Mouse (Mus musculus) MEL (cell line): Measurements from ENCODE around the gene Rnf115. TPM values are rescaled to one million over a fixed set of nuclear protein-coding genes. Genes with fewer than 3 reads are reported as not detected.

Experiments used
- DNase-seq: peaks from one replicate; pipeline ENCODE4 v3.0.0; 2011; ENCODE audit warnings: low read depth, low spot score
- H3K27ac ChIP-seq: 2 replicates; pipeline ENCODE4 v1.5.1; 2012; ENCODE audit warnings: low read depth, mild to moderate bottlenecking, control low read depth, low read length, moderate library complexity; ENCODE audit not compliant: control insufficient read depth
- H3K27me3 ChIP-seq, 2 experiments: fragments of 150-350 bp in 1 of 2; sonication (generic) in 1 of 2; 2 replicates each; pipeline ENCODE4 v1.6.1; 2012; ENCODE audit warnings: low read length in 2 of 2, mild to moderate bottlenecking in 2 of 2, improper control_type of control experiment in 1 of 2, moderate library complexity in 1 of 2; ENCODE audit not compliant: insufficient read depth in 2 of 2, control insufficient read depth in 1 of 2
- H3K36me3 ChIP-seq, 2 experiments: 2 replicates each; pipeline ENCODE4 v1.6.1; 2012 to 2014; ENCODE audit warnings: low read length in 2 of 2, improper control_type of control experiment in 1 of 2, inconsistent platforms in 1 of 2, mild to moderate bottlenecking in 1 of 2; ENCODE audit not compliant: insufficient read depth in 2 of 2, control insufficient read depth in 1 of 2
- H3K4me1 ChIP-seq, 2 experiments: fragments of 150-350 bp in 1 of 2; sonication (generic) in 1 of 2; 2 replicates each; pipeline ENCODE4 v1.6.1; 2012; ENCODE audit warnings: low read length in 2 of 2, improper control_type of control experiment in 1 of 2, mild to moderate bottlenecking in 1 of 2; ENCODE audit not compliant: insufficient read depth in 2 of 2, control insufficient read depth in 1 of 2
- H3K4me3 ChIP-seq, 2 experiments: fragments of 150-350 bp in 1 of 2; sonication (generic) in 1 of 2; 2 replicates each; pipeline ENCODE4 v1.5.1; 2012; ENCODE audit warnings: low read depth in 2 of 2, low read length in 2 of 2, mild to moderate bottlenecking in 2 of 2, moderate library complexity in 2 of 2, control low read depth in 1 of 2, improper control_type of control experiment in 1 of 2; ENCODE audit not compliant: control insufficient read depth in 1 of 2, insufficient read depth in 1 of 2
- H3K79me2 ChIP-seq: 2 replicates; pipeline ENCODE4 v1.6.1; 2012; ENCODE audit warnings: mild to moderate bottlenecking, low read length, moderate library complexity; ENCODE audit not compliant: control insufficient read depth, poor library complexity, insufficient read depth
- H3K9ac ChIP-seq: 2 replicates; pipeline ENCODE4 v1.6.1; 2012; ENCODE audit warnings: low read depth, mild to moderate bottlenecking, control low read depth, low read length, moderate library complexity; ENCODE audit not compliant: control insufficient read depth, poor library complexity, severe bottlenecking
- H3K9me3 ChIP-seq: fragments of 150-350 bp; sonication (generic); replicated peaks from 2 replicates; pipeline ENCODE4 v1.6.1; 2012; ENCODE audit warnings: mild to moderate bottlenecking, low read length, improper control_type of control experiment, moderate library complexity; ENCODE audit not compliant: insufficient read depth
- BHLHE40 ChIP-seq: IDR thresholded peaks from 2 replicates; pipeline ENCODE4 v1.6.1; 2012; ENCODE audit warnings: low read depth, mild to moderate bottlenecking, inconsistent platforms, low read length, improper control_type of control experiment, borderline replicate concordance
- CHD2 ChIP-seq: IDR thresholded peaks from 2 replicates; pipeline ENCODE4 v1.6.1; 2011; ENCODE audit warnings: low read length, improper control_type of control experiment
- CTCF ChIP-seq, 3 experiments: IDR thresholded peaks in 2 of 3; conservative IDR thresholded peaks in 1 of 3; 2 replicates each; pipeline ENCODE4 v1.5.1; 2011 to 2012; ENCODE audit warnings: low read length in 3 of 3, low read depth in 2 of 3, mild to moderate bottlenecking in 2 of 3, improper control_type of control experiment in 1 of 3, inconsistent platforms in 1 of 3, mixed read lengths in 1 of 3, moderate library complexity in 1 of 3; ENCODE audit not compliant: control insufficient read depth in 1 of 3, insufficient read depth in 1 of 3, poor library complexity in 1 of 3, severe bottlenecking in 1 of 3
- E2F4 ChIP-seq: IDR thresholded peaks from 2 replicates; pipeline ENCODE4 v1.6.1; 2011; ENCODE audit warnings: low read depth, low read length, improper control_type of control experiment, borderline replicate concordance
- ELF1 ChIP-seq: IDR thresholded peaks from 2 replicates; pipeline ENCODE4 v1.6.1; 2014; ENCODE audit warnings: low read depth, mild to moderate bottlenecking, inconsistent platforms, low read length, improper control_type of control experiment, moderate library complexity
- GABPA ChIP-seq: IDR thresholded peaks from 2 replicates; pipeline ENCODE4 v1.6.1; 2012; ENCODE audit warnings: low read depth, mild to moderate bottlenecking, inconsistent platforms, low read length, improper control_type of control experiment, moderate library complexity
- GATA1 ChIP-seq: IDR thresholded peaks from 2 replicates; pipeline ENCODE4 v1.6.1; 2011; ENCODE audit warnings: low read depth, low read length, improper control_type of control experiment
- JUND ChIP-seq: IDR thresholded peaks from 2 replicates; pipeline ENCODE4 v1.6.1; 2011; ENCODE audit warnings: low read depth, mild to moderate bottlenecking, improper control_type of control experiment, low read length
- KAT2A ChIP-seq: conservative IDR thresholded peaks from 2 replicates; pipeline ENCODE4 v1.6.1; 2012; ENCODE audit warnings: low read depth, low read length, improper control_type of control experiment, inconsistent platforms
- MAZ ChIP-seq: IDR thresholded peaks from 2 replicates; pipeline ENCODE4 v1.6.1; 2012; ENCODE audit warnings: low read depth, mild to moderate bottlenecking, inconsistent platforms, low read length, improper control_type of control experiment
- MXI1 ChIP-seq: IDR thresholded peaks from 2 replicates; pipeline ENCODE4 v1.6.1; 2011; ENCODE audit warnings: mild to moderate bottlenecking, low read depth, low read length, improper control_type of control experiment
- MYB ChIP-seq: IDR thresholded peaks from 2 replicates; pipeline ENCODE4 v1.6.1; 2011; ENCODE audit warnings: mild to moderate bottlenecking, low read depth, low read length, improper control_type of control experiment
- MYC ChIP-seq: IDR thresholded peaks from 2 replicates; pipeline ENCODE4 v1.6.1; 2011; ENCODE audit warnings: low read depth, mild to moderate bottlenecking, low read length, improper control_type of control experiment, moderate library complexity
- NELFE ChIP-seq: IDR thresholded peaks from 2 replicates; pipeline ENCODE4 v1.6.1; 2011; ENCODE audit warnings: low read depth, low read length, improper control_type of control experiment
- POLR2AphosphoS2 ChIP-seq: IDR thresholded peaks from 2 replicates; pipeline ENCODE4 v1.6.1; 2011; ENCODE audit warnings: low read length, improper control_type of control experiment
- RAD21 ChIP-seq: IDR thresholded peaks from 2 replicates; pipeline ENCODE4 v1.6.1; 2011; ENCODE audit warnings: mild to moderate bottlenecking, low read depth, low read length, improper control_type of control experiment
- RCOR1 ChIP-seq: IDR thresholded peaks from 2 replicates; pipeline ENCODE4 v1.6.1; 2012; ENCODE audit warnings: low read depth, mild to moderate bottlenecking, inconsistent platforms, low read length, improper control_type of control experiment
- SIN3A ChIP-seq: IDR thresholded peaks from 2 replicates; pipeline ENCODE4 v1.6.1; 2012; ENCODE audit warnings: low read length, improper control_type of control experiment, inconsistent platforms
- SMC3 ChIP-seq: IDR thresholded peaks from 2 replicates; pipeline ENCODE4 v1.6.1; 2011; ENCODE audit warnings: low read depth, low read length, improper control_type of control experiment
- TAL1 ChIP-seq: IDR thresholded peaks from 2 replicates; pipeline ENCODE4 v1.6.1; 2012; ENCODE audit warnings: mild to moderate bottlenecking, inconsistent platforms, low read length, moderate library complexity, mixed read lengths
- UBTF ChIP-seq: IDR thresholded peaks from 2 replicates; pipeline ENCODE4 v1.6.1; 2012; ENCODE audit warnings: low read depth, mild to moderate bottlenecking, inconsistent platforms, low read length, improper control_type of control experiment, moderate library complexity, borderline replicate concordance; ENCODE audit not compliant: insufficient read depth
- USF1 ChIP-seq: IDR thresholded peaks from 2 replicates; pipeline ENCODE4 v1.6.1; 2014; ENCODE audit warnings: low read depth, mild to moderate bottlenecking, inconsistent platforms, low read length, improper control_type of control experiment, moderate library complexity
- ZC3H11A ChIP-seq: IDR thresholded peaks from 2 replicates; pipeline ENCODE4 v1.6.1; 2012; ENCODE audit warnings: low read depth, mild to moderate bottlenecking, inconsistent platforms, low read length, improper control_type of control experiment
- ZNF384 ChIP-seq: IDR thresholded peaks from 2 replicates; pipeline ENCODE4 v1.6.1; 2012; ENCODE audit warnings: low read depth, mild to moderate bottlenecking, inconsistent platforms, low read length, improper control_type of control experiment
- polyA plus RNA-seq, 2 experiments: library from polyadenylated mRNA; stranded (reverse) in 1 of 2; unstranded in 1 of 2; fragments of >175 nt in 1 of 2; fragments of >200 nt in 1 of 2; gene quantifications; 2 replicates each; pipeline versions ENCODE4 v1.2.1 to v1.2.4; 2012; ENCODE audit warnings: low replicate concordance in 2 of 2, low read depth in 1 of 2; ENCODE audit not compliant: insufficient read length in 2 of 2, insufficient read depth in 1 of 2, missing spikeins in 1 of 2
- total RNA-seq: library from RNA; depleted of rRNA; stranded (reverse); fragments of 300-350 nt; gene quantifications from 2 replicates; pipeline ENCODE4 v1.2.3, GENCODE M21; 2012

Rnf115 gene
- total and polyA plus RNA-seq, 3 experiments = 43.2 to 71.8 (median 66.1) TPM

GRCm38 (mm10) chr3:96719173-96719572 is 8.3 kb upstream of the Rnf115 start:
- H3K9me3 ChIP-seq = no peaks in the 10 kb centered on the region
- H3K79me2 ChIP-seq = no peaks in the 10 kb centered on the region
- H3K36me3 ChIP-seq = peaks cover 18 to 20% of the 10 kb centered on the region in 2 experiments
- peaks cover 5 to 11% of the 10 kb centered on the region in 2 experiments for H3K4me1 ChIP-seq
- H3K27ac ChIP-seq = no peak overlapping the region
- H3K9ac ChIP-seq = no peak overlapping the region
- no peak for TF ChIP-seq USF1
- TF ChIP-seq NELFE = no peak
- no peak for TF ChIP-seq RAD21
- TF ChIP-seq TAL1 = no peak
- TF ChIP-seq BHLHE40 = no peak
- TF ChIP-seq GATA1 = no peak
- no peak for TF ChIP-seq UBTF
- TF ChIP-seq ZNF384 = no peak
- TF ChIP-seq MYC = no peak
- TF ChIP-seq CHD2 = no peak
- TF ChIP-seq GABPA = no peak
- TF ChIP-seq CTCF (IDR thresholded peaks at IDR 0.05 in 2 of 3, conservative IDR thresholded peaks at IDR 0.05 in 1 of 3; ENCODE audit: control insufficient read depth in 1 of 3, insufficient read depth in 1 of 3, low read depth in 2 of 3, low read length in 3 of 3, poor library complexity in 1 of 3, severe bottlenecking in 1 of 3) = peak; percentile 65 to 82 (median 72)
- no peak for TF ChIP-seq MYB
- no peak for TF ChIP-seq POLR2AphosphoS2
- peak; percentile 10; the same call in 1 of the 2 replicates for TF ChIP-seq SMC3
- no peak for TF ChIP-seq KAT2A
- TF ChIP-seq ELF1 = no peak
- TF ChIP-seq JUND = no peak
- TF ChIP-seq MXI1 = no peak
- 0 out of 2 replicates have a peak, but pooled peaks have one; percentile 19 for TF ChIP-seq SIN3A
- no peak for TF ChIP-seq E2F4
- TF ChIP-seq ZC3H11A = no peak
- TF ChIP-seq RCOR1 = no peak
- TF ChIP-seq MAZ = no peak
- H3K27me3 ChIP-seq = no peaks in the 10 kb centered on the region
- H3K4me3 ChIP-seq = no peak overlapping the region
- peak; percentile 76 for DNase-seq
